Mouse (Mus musculus) MN1 (cell line): ENCODE data around the gene Hes2.

Experiments
- DNase-seq: peaks from one replicate; pipeline ENCODE4 v3.0.0-alpha.2; 2016; ENCODE audit warnings: low spot score

Gene Hes2

DNA sequence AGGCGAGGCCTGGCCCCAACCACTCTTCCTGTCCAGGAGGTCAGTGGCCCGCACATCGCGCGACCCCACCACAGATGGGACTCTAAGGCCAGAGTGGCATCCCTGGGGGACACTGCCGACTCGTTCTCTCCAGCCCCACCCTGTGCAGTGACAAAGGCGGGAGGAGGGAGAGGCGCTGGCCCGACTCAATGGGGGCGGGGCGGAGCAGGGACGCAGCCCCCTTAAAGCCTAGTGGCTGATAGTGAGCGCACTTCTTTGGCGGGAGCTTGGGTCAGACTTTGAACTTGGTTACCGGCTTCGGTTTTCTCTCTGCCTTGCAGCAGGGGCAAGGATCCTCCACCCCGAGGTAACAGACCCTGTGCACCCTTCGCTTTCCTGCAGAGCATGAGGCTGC is 615 bp downstream of the Hes2 start:
- DNase-seq, result no peak

DNA sequence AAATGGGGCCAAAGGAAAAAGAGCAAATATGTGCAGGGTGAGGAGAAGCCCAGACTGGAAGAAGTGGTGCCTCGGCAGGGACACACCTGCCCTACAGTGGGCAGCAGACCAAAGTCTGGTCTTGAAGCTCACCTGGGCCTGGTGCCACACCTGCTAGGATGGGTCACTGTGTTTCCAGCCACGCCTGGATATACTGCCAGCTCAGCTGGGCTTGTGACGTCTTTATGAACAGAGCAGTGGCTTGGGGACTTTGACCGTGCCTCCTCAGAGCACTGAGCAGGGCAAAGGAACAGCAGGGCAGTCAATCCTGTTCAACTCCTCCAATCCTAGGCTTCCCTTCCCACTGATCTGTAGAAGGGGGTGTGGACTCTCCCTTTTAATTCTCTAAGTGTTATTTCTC is 2.1 kb downstream of the Hes2 start:
- no peak for DNase-seq

DNA sequence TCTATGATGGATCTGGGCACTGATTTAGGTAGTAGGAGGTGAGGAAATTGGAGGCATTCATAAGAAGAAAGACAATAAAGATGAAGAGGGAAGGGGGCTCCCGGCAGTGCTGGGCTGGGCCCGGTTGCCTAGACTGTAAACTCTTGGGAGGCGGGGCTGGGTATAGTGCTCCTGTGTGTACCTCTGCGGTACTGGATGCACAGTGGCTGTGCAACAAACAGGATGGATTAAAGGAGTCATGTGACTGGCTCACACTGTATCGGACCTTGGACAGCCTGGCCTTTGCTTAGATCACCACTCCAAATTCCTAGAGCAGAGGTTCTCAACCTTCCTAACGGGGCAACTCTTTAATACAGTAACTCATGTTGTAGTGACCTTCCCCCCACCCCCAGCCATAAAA is 2.9 kb downstream of the Hes2 start:
- DNase-seq, result no peak

DNA sequence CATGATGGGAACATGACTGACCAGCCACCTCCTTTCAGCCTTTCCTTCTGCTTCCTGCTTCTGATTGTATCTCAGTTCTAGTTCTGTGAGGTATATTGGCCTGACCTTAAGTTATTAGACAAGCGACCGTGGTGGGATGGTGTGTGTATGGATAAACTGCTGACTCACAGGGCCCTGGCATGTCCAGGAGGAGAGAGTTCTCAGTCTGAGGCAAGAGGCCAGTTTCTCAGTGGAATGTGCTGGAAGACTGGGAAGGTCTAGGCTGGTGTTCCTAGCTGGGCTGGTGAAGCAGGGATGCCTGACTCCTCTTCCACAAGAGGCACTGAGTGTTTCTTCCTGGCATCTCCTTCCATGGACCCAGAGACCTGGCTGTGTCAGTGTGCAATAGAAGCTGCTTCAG is 4.1 kb downstream of the Hes2 start:
- DNase-seq, result no peak

GRCm38 (mm10) chr4:152165036-152165931 is 6.6 kb downstream of the Hes2 start:
- DNase-seq, result no peak

DNA sequence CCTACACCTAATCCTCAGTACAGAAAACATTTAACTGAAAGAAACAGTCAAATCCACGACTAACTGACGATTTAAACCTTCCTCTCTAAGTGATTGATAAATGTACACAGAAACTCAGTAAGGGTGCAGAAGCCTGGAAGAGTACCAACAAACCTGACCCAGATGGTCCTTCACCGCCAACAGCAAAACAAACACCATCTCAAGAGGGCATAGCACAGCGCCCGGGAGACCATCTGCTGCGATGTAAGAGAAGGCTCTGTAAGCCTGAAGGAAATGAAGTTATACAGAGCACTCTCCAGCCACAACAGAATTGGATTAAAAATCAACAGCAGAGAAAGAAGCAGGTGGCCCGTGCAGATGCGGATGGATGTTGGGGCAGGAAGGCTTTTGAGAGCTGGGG is 9.4 kb downstream of the Hes2 start:
- peak; percentile 90 for DNase-seq

DNA sequence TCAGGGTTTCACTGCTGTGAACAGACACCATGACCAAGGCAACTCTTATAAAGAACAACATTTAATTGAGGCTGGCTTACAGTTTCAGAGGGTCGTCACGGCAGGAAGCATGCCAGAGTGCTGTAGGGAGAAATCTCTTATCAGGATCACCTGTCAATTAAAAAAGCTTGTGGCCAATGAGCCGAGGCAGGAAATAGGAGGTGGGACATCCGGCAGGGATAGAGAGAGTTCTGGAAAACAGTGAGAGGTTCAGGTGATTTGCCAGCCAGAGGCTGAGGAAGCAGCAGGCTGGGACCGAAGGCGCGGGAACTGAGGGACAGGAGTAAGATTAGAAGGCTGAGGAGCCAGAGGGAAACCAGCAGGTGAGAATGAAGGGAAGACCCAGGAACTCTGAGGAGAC is 10.4 kb downstream of the Hes2 start:
- DNase-seq, result no peak

GRCm38 (mm10) chr4:152170286-152170685 is 11.6 kb downstream of the Hes2 start:
- no peak for DNase-seq

DNA sequence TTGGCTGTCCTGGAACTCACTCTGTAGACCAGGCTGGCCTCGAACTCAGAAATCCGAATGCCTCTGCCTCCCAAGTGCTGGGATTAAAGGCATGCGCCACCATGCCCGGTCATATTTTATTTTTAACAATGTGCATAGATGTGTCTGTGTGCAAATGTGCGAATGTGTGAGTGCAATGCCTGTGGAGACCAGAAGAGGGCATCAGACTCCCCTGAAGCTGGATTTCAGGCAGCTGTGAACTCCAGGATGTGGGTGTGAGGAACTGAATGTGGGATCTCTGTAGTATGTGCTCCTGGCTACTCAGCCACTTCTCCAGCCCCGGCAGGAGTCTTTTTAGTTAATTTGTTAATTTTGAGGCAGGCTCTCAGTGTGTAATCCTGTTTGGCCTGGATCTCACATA is 12.9 kb downstream of the Hes2 start:
- DNase-seq, result no peak

- peak; percentile 79 for DNase-seq
Measured at GRCm38 (mm10) chr4:152173041-152173440, 14.4 kb downstream of the Hes2 start.

DNA sequence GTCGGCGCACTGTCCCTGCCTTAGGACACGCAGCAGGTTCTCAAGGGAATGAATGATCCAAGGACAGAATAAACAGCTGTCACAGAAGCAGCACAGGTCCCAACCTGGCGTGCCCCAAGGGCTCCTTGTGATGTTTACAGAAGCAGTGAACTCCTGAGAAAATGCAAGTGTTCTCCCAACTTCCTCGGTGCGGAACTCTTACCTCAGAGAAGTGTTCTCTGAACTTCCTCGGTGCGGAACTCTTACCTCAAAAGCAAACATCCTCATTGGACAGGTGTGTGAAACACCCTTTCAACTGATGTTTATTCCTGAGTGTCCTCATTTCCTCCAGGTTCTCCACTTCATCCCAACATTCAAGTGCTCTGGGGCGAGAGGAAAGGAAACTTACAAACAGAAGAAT is 15.3 kb downstream of the Hes2 start:
- DNase-seq, result no peak

DNA sequence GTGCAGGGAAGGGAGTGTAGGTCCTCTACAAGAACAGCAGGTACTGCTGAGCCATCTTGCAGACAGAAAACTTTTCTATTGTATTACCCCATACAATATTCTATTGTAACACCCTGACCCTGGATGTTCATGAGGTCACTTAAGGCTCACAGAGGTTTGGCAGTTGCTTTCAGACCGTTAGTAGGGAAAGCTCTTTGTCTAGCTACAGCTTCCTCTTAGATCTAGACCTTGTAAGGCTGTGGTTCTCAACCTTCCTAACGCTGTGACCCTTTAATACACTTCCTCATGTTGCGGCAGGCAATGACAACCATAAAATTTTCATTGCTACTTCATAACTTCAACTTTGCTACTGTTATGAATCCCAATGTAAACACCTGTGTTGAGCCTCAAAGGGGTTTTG is 18.0 kb downstream of the Hes2 start:
- DNase-seq, result no peak

- DNase-seq, result no peak
Measured at GRCm38 (mm10) chr4:152177174-152177536, 18.5 kb downstream of the Hes2 start.

DNA sequence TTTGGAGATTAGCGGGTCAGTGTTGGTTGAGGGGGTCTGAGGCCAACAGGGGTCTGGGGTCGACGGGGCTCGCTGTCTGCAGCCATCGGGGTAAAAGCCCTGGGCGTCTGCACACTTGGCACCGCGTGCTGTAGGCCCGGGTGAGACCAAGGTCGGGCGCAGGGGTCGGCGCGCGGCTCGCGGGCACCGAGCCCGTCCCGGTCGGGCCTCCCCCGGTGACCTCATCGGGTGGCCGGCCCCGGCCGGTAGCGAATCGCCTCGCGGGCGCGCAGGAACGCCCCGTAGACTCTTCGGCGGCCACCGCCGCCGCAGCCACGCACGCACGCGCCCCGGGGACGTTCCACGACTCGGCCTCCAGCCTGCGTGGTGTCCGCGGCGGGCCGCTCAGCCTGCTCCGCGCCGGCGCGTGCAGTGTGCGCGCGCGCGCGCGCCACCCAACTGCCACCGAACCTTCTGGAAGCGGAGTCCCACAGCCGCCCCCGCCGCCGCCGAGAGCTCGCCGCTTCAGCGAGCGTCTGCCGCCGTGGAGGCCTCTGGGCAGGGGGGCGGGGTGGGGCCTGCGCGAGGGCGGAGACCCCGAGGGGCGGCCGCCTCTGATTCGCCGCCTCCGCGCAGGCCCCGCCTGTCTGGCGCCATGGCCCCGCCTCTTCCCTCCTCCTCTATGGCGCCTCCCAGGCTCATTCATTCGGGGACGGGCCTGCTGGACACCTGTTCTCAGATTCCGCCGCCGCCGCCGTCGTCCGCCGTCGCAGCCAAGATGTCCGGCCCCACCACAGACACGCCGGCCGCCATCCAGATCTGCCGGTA is 19.1 kb downstream of the Hes2 start, which contains the start of gene Acot7:
Gene Acot7, plus strand, starts transcription at position 598 of the 807 bp plus-strand sequence.
- DNase-seq, result peak; percentile 94

- DNase-seq, result peak; percentile 62
Measured at GRCm38 (mm10) chr4:152178344-152178864, 19.7 kb downstream of the Hes2 start.

- no peak for DNase-seq
Measured at GRCm38 (mm10) chr4:152178916-152179705, 20.4 kb downstream of the Hes2 start.

DNA sequence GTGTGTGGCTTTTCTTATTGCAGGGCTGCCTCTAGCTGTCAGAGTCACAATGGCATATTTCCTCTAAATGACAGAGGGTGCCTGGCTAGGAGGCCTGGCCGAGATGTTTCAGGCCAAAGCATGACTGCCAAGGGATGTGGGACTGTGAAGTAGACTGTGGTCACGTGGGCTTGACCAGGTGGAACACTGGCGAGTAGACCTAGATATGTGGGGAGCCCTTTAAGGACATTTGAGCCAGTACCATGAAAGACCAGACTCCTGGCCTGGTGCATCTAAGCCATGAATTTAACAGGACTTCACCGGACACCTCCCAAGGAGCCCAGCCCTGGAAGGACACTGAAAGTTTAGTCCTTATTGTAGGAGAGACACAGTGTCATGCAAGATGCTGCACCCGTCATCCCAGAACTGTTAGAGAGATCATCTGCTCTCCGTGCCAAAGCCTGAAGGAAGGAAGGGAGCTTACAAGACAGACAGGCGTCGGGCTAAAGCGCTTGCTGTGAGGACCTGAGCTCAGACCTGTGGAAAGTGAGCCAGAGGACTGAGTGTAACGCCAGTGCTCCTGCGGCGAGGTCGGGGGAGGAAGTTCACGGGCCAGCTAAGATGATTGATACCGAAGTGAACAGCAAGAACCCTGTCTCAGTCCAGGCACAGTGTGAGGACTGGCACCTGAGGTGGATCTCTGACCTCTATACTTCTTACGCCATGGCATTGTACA is 21.4 kb downstream of the Hes2 start:
- no peak for DNase-seq

DNA sequence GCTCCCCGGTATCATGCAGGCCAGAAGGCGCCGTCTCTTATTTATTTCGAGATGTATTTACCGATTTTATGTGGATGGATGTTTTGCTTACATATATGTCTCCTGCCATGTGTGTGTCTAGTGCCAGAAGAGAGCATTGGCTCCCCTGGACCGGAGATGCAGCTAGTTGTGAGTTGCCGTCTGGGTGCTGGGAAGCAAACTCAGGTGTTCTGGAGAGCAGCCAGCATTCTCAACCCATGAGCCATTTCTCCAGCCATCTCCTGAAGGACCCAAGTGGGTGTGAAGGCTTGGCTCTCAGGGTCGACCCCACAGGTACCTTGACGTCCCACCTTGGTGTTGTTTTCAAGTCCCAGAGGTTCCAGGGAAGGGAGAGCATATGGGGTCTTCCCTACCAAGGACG is 23.5 kb downstream of the Hes2 start:
- no peak for DNase-seq

- DNase-seq, result no peak
Measured at GRCm38 (mm10) chr4:152184353-152185035, 25.8 kb downstream of the Hes2 start.

DNA sequence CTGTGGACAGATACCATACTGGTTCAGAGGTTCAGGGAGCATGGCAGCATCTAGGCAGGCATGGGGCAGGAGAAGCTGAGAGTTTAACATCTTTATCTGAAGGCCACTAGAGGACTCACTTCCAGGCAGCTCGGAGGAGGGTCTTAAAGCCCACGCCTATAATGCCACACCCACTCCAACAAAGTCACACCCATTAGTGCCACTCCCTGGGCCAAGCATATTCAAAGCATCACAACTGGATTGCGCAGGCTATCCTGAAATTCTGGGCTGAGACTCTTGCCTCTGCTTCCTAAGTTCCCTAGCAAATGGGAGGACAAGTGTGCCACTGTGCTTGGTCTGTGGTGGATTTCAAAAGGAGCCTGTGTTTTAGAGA is 26.5 kb downstream of the Hes2 start:
- DNase-seq, result peak; percentile 89
